Mouse (Mus musculus) bone marrow, adult 2 months (tissue): ENCODE data around the gene Csf1.

Experiments
- CTCF ChIP-seq: fragments of 200-500 bp; IDR thresholded peaks from 2 replicates; pipeline ENCODE4 v1.5.1; 2011; ENCODE audit warnings: low read length, control low read depth; ENCODE audit not compliant: control insufficient read depth, insufficient read depth
- POLR2A ChIP-seq: fragments of 200-500 bp; IDR thresholded peaks from 2 replicates; pipeline ENCODE4 v1.6.1; 2011; ENCODE audit warnings: low read depth, mild to moderate bottlenecking, control low read depth, low read length, borderline replicate concordance; ENCODE audit not compliant: control insufficient read depth

- no peak for TF ChIP-seq POLR2A
- TF ChIP-seq CTCF, result no peak
Measured at GRCm38 (mm10) chr3:107758638-107759037, 1.6 kb downstream of the Csf1 start.
